Mouse (Mus musculus): Measurements from ENCODE around the gene Uba5.

DNA sequence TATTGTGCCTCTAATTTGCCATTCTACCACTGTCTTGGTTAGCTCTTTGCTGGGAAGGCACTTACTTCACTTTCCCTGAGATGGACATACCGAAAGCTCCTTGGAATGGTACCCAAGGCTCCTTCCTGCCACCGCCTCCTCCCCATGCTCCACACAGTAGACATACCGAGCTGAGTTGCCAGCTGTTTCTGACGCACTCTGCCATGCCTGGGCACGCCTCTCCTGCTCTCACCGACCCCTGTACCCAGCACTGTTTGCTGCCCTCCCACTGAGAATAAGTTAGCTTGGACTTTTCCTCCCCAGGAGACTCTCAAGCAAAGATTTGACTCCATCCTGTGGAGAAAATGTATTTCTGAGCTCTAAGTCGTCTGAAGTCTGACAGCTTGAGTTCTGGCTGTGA is 37.9 kb upstream of the Uba5 start:
- TF ChIP-seq CTCF (IDR thresholded peaks at IDR 0.05; ENCODE audit: low read depth, low read length) (no peak), POLR2A (IDR thresholded peaks at IDR 0.05; ENCODE audit: extremely low read depth, insufficient read depth, low read length) (no peak)
